Mouse (Mus musculus) lung, postnatal 0 days (tissue): ENCODE measurements at regions not wholly inside any gene's neighbourhood (a gene's known extent, or its start where the extent isn't known, plus 50 kb on each side); places are given as distances from the start of the nearest gene placed in this dataset.

ENCODE experiments used
- ATAC-seq: fragments of 200-750 bp; cut with Nextera tagmentation; 2 replicates; pipeline ENCODE4 v1.8.0; 2017; ENCODE audit warnings: moderate library complexity
- DNase-seq: peaks from one replicate; pipeline ENCODE4 v3.0.0-alpha.2; 2016; ENCODE audit warnings: low spot score
- H3K27ac ChIP-seq: fragments of 300-500 bp; sonication (generic); 2 replicates; pipeline ENCODE4 v1.5.1; 2014; ENCODE audit warnings: antibody characterized with exemption, mild to moderate bottlenecking, low read length, mixed read lengths
- H3K27me3 ChIP-seq: fragments of 300-500 bp; sonication (generic); replicated peaks from 2 replicates; pipeline ENCODE4 v1.6.1; 2014; ENCODE audit warnings: low read length, mixed read lengths; ENCODE audit not compliant: insufficient read depth
- H3K36me3 ChIP-seq: fragments of 300-500 bp; sonication (generic); 2 replicates; pipeline ENCODE4 v1.6.1; 2014; ENCODE audit warnings: low read length, mixed read lengths; ENCODE audit not compliant: insufficient read depth
- H3K4me1 ChIP-seq: fragments of 300-500 bp; sonication (generic); 2 replicates; pipeline ENCODE4 v1.6.1; 2014; ENCODE audit warnings: antibody characterized with exemption, low read depth, low read length, mixed read lengths; ENCODE audit not compliant: insufficient read depth
- H3K4me2 ChIP-seq: fragments of 300-500 bp; sonication (generic); replicated peaks from 2 replicates; pipeline ENCODE4 v1.6.1; 2014; ENCODE audit warnings: low read depth, mild to moderate bottlenecking, low read length, moderate library complexity, mixed read lengths
- H3K4me3 ChIP-seq: fragments of 300-500 bp; sonication (generic); 2 replicates; pipeline ENCODE4 v1.5.1; 2014; ENCODE audit warnings: low read depth, low read length
- H3K9ac ChIP-seq: fragments of 300-500 bp; sonication (generic); replicated peaks from 2 replicates; pipeline ENCODE4 v1.6.1; 2014; ENCODE audit warnings: low read depth, mild to moderate bottlenecking
- H3K9me3 ChIP-seq: fragments of 300-500 bp; sonication (generic); 2 replicates; pipeline ENCODE4 v1.6.1; 2016; ENCODE audit warnings: low read length, mixed read lengths
- CTCF ChIP-seq: IDR thresholded peaks from 2 replicates; pipeline ENCODE4 v1.5.1; 2016; ENCODE audit warnings: antibody characterized with exemption, mild to moderate bottlenecking
- EP300 ChIP-seq: IDR thresholded peaks from 2 replicates; pipeline ENCODE4 v1.6.1; 2016; ENCODE audit warnings: antibody characterized with exemption, mild to moderate bottlenecking, control low read depth
- WGBS: fragments of 180-500 bp; shearing (Covaris S2); extraction: QIAGEN DNeasy Blood & Tissue Kit; methylation state at CpG from one replicate; pipeline ENCODE4 v1.1.7; 2014; 5-methylcytosine and 5-hydroxymethylcytosine counted together

GRCm38 (mm10) chr1:157007891-157008730, 68.7 kb upstream of the Ralgps2 start:
- H3K4me2 ChIP-seq: no peak overlapping the region
- H3K36me3 ChIP-seq: no peaks in the 10 kb centered on the region
- peak; percentile 90 for DNase-seq
- WGBS: 46% methylated on average over 4 of the region's 4 CpGs
- no peak overlapping the region for H3K4me3 ChIP-seq
- no peaks in the 10 kb centered on the region for H3K27me3 ChIP-seq
- no peaks in the 10 kb centered on the region for H3K9me3 ChIP-seq
- no peak overlapping the region for H3K9ac ChIP-seq
- TF ChIP-seq EP300 (peak; percentile 31; the same call in 1 of the 2 replicates), CTCF (no peak)
- H3K4me1 ChIP-seq: no peaks in the 10 kb centered on the region
- H3K27ac ChIP-seq: no peak overlapping the region; the same call in 1 of the 2 replicates
- ATAC-seq: peak; percentile 91

GRCm38 (mm10) chr1:157004312-157005074, 65.1 kb upstream of the Ralgps2 start:
- TF ChIP-seq EP300 (no peak), CTCF (no peak)
- Histone ChIP-seq H3K27ac (no peak overlapping the region), H3K27me3 (no peaks in the 10 kb centered on the region), H3K4me1 (no peaks in the 10 kb centered on the region), H3K9ac (no peak overlapping the region), H3K4me3 (no peak overlapping the region), H3K4me2 (no peak overlapping the region), H3K36me3 (no peaks in the 10 kb centered on the region), H3K9me3 (no peaks in the 10 kb centered on the region)
- DNase-seq (peak; percentile 37), ATAC-seq (no peak)
- WGBS: 78% methylated on average over 16 of the region's 16 CpGs

GRCm38 (mm10) chr1:157003034-157003433, 63.6 kb upstream of the Ralgps2 start:
- DNase-seq (no peak), ATAC-seq (no peak)
- Histone ChIP-seq H3K4me3 (no peak overlapping the region), H3K27me3 (no peaks in the 10 kb centered on the region), H3K27ac (no peak overlapping the region), H3K9ac (no peak overlapping the region), H3K4me2 (no peak overlapping the region), H3K4me1 (no peaks in the 10 kb centered on the region), H3K9me3 (no peaks in the 10 kb centered on the region), H3K36me3 (no peaks in the 10 kb centered on the region)
- 75% methylated on average over 7 of the region's 7 CpGs for WGBS
- TF ChIP-seq CTCF (no peak), EP300 (no peak)

GRCm38 (mm10) chr1:157002258-157002657, 62.8 kb upstream of the Ralgps2 start:
- DNase-seq (no peak), ATAC-seq (no peak)
- no peak overlapping the region for H3K4me2 ChIP-seq
- TF ChIP-seq CTCF (no peak), EP300 (no peak)
- H3K9me3 ChIP-seq: no peaks in the 10 kb centered on the region
- no peak overlapping the region for H3K27ac ChIP-seq
- H3K4me1 ChIP-seq: no peaks in the 10 kb centered on the region
- WGBS: 90% methylated on average over 2 of the region's 2 CpGs
- no peak overlapping the region for H3K4me3 ChIP-seq
- no peak overlapping the region for H3K9ac ChIP-seq
- H3K36me3 ChIP-seq: no peaks in the 10 kb centered on the region
- H3K27me3 ChIP-seq: no peaks in the 10 kb centered on the region

GRCm38 (mm10) chr1:157001008-157001660, 61.7 kb upstream of the Ralgps2 start:
- no peak overlapping the region for H3K27ac ChIP-seq
- no peak overlapping the region for H3K4me2 ChIP-seq
- H3K27me3 ChIP-seq: no peaks in the 10 kb centered on the region
- H3K4me1 ChIP-seq: no peaks in the 10 kb centered on the region
- no peaks in the 10 kb centered on the region for H3K9me3 ChIP-seq
- no peak overlapping the region for H3K4me3 ChIP-seq
- ATAC-seq (no peak), DNase-seq (peak; percentile 31)
- no peak overlapping the region for H3K9ac ChIP-seq
- TF ChIP-seq EP300 (no peak), CTCF (no peak)
- WGBS: 33% methylated on average over 6 of the region's 6 CpGs
- no peaks in the 10 kb centered on the region for H3K36me3 ChIP-seq

GRCm38 (mm10) chr1:156999947-157000346, 60.5 kb upstream of the Ralgps2 start:
- no peak overlapping the region for H3K9ac ChIP-seq
- no peak for ATAC-seq
- H3K27ac ChIP-seq: no peak overlapping the region

More at GRCm38 (mm10) chr1:156999947-157000346, 60.5 kb upstream of the Ralgps2 start:
- Histone ChIP-seq H3K4me1 (no peaks in the 10 kb centered on the region), H3K36me3 (no peaks in the 10 kb centered on the region), H3K9me3 (no peaks in the 10 kb centered on the region), H3K4me2 (no peak overlapping the region), H3K4me3 (no peak overlapping the region), H3K27me3 (no peaks in the 10 kb centered on the region)
- TF ChIP-seq CTCF (no peak), EP300 (no peak)
- DNase-seq: no peak
- 42% methylated on average over 8 of the region's 8 CpGs for WGBS
